Mouse (Mus musculus) CH12.LX (cell line): ENCODE measurements around the gene H2-Eb2. TPM values are rescaled to one million over a fixed set of nuclear protein-coding genes. Genes with fewer than 3 reads are reported as not detected.

Experiments used
- DNase-seq: peaks from one replicate; pipeline ENCODE4 v3.0.0-alpha.2; 2013; ENCODE audit errors: extremely low read depth
- H3K27ac ChIP-seq: 2 replicates; pipeline ENCODE4 v1.5.1; 2012; ENCODE audit warnings: low read depth, mild to moderate bottlenecking, control low read depth, moderate library complexity; ENCODE audit not compliant: insufficient read depth
- H3K27me3 ChIP-seq: replicated peaks from 2 replicates; pipeline ENCODE3; 2012; ENCODE audit warnings: inconsistent platforms
- H3K36me3 ChIP-seq, 2 experiments: replicated peaks in 1 of 2; 2 replicates each; pipeline versions ENCODE3 to v1.6.1; 2012; ENCODE audit warnings: inconsistent platforms in 1 of 2, low read length in 1 of 2, mild to moderate bottlenecking in 1 of 2, mixed read lengths in 1 of 2, moderate library complexity in 1 of 2; ENCODE audit not compliant: control insufficient read depth in 1 of 2, insufficient read depth in 1 of 2
- H3K4me1 ChIP-seq, 2 experiments: 2 replicates each; pipeline ENCODE4 v1.6.1; 2012; ENCODE audit warnings: inconsistent platforms in 1 of 2, moderate library complexity in 1 of 2; ENCODE audit not compliant: insufficient read depth in 2 of 2, control insufficient read depth in 1 of 2
- H3K4me2 ChIP-seq: 2 replicates; pipeline ENCODE4 v1.6.1; 2012; ENCODE audit warnings: low read depth, mild to moderate bottlenecking, control low read depth; ENCODE audit not compliant: poor library complexity, insufficient read depth, severe bottlenecking
- H3K4me3 ChIP-seq, 3 experiments: fragments of 150-350 bp in 1 of 3; sonication (generic) in 1 of 3; replicated peaks in 1 of 3; 2 replicates each; pipeline versions ENCODE3 to v1.5.1; 2011 to 2012; ENCODE audit warnings: low read depth in 2 of 3, low read length in 2 of 3, mild to moderate bottlenecking in 2 of 3, moderate library complexity in 2 of 3, control low read depth in 1 of 3, improper control_type of control experiment in 1 of 3, inconsistent platforms in 1 of 3, mixed read lengths in 1 of 3; ENCODE audit not compliant: poor library complexity in 1 of 3
- H3K79me2 ChIP-seq: replicated peaks from 2 replicates; pipeline ENCODE4 v1.6.1; 2012; ENCODE audit warnings: mild to moderate bottlenecking, moderate library complexity; ENCODE audit not compliant: control insufficient read depth, poor library complexity, insufficient read depth, severe bottlenecking; ENCODE audit errors: extremely low read depth
- H3K9ac ChIP-seq: 2 replicates; pipeline ENCODE4 v1.6.1; 2012; ENCODE audit warnings: low read depth, mild to moderate bottlenecking, control low read depth, moderate library complexity; ENCODE audit not compliant: insufficient read depth
- H3K9me3 ChIP-seq: replicated peaks from 2 replicates; pipeline ENCODE3; 2012; ENCODE audit warnings: low read length, inconsistent platforms, mixed read lengths
- BHLHE40 ChIP-seq: IDR thresholded peaks from 2 replicates; pipeline ENCODE4 v1.6.1; 2011; ENCODE audit warnings: mild to moderate bottlenecking, low read depth, low read length, improper control_type of control experiment
- CHD1 ChIP-seq: IDR thresholded peaks from 2 replicates; pipeline ENCODE4 v1.6.1; 2012; ENCODE audit warnings: low read depth, low read length, improper control_type of control experiment, inconsistent platforms
- CTCF ChIP-seq, 2 experiments: IDR thresholded peaks in 1 of 2; conservative IDR thresholded peaks in 1 of 2; 2 replicates each; pipeline ENCODE4 v1.5.1; 2011 to 2012; ENCODE audit warnings: low read depth in 2 of 2, low read length in 2 of 2, improper control_type of control experiment in 1 of 2, inconsistent platforms in 1 of 2, mild to moderate bottlenecking in 1 of 2, moderate library complexity in 1 of 2
- ELF1 ChIP-seq: IDR thresholded peaks from 2 replicates; pipeline ENCODE4 v1.6.1; 2014; ENCODE audit warnings: low read depth, mild to moderate bottlenecking, inconsistent platforms, low read length, improper control_type of control experiment
- EP300 ChIP-seq: IDR thresholded peaks from 2 replicates; pipeline ENCODE4 v1.6.1; 2011; ENCODE audit warnings: low read length, improper control_type of control experiment
- ETS1 ChIP-seq: conservative IDR thresholded peaks from 2 replicates; pipeline ENCODE4 v1.6.1; 2012; ENCODE audit warnings: low read depth, mild to moderate bottlenecking, inconsistent platforms, low read length, improper control_type of control experiment, moderate library complexity
- GABPA ChIP-seq: IDR thresholded peaks from 2 replicates; pipeline ENCODE4 v1.6.1; 2012; ENCODE audit warnings: low read depth, low read length, improper control_type of control experiment, inconsistent platforms; ENCODE audit not compliant: insufficient replicate concordance
- IRF4 ChIP-seq: IDR thresholded peaks from 2 replicates; pipeline ENCODE4 v1.6.1; 2014; ENCODE audit warnings: low read depth, mild to moderate bottlenecking, inconsistent platforms, low read length, improper control_type of control experiment
- JUN ChIP-seq: IDR thresholded peaks from 2 replicates; pipeline ENCODE4 v1.6.1; 2011; ENCODE audit warnings: low read depth, mild to moderate bottlenecking, low read length, improper control_type of control experiment, moderate library complexity; ENCODE audit not compliant: insufficient read depth
- JUND ChIP-seq: conservative IDR thresholded peaks from 2 replicates; pipeline ENCODE4 v1.6.1; 2011; ENCODE audit warnings: low read depth, low read length, improper control_type of control experiment
- MAFK ChIP-seq: IDR thresholded peaks from 2 replicates; pipeline ENCODE4 v1.6.1; 2011; ENCODE audit warnings: low read length, improper control_type of control experiment; ENCODE audit not compliant: insufficient replicate concordance
- MAX ChIP-seq: IDR thresholded peaks from 2 replicates; pipeline ENCODE4 v1.6.1; 2011; ENCODE audit warnings: low read length, improper control_type of control experiment
- MAZ ChIP-seq: IDR thresholded peaks from 2 replicates; pipeline ENCODE4 v1.6.1; 2012; ENCODE audit warnings: low read depth, mild to moderate bottlenecking, inconsistent platforms, low read length, improper control_type of control experiment, moderate library complexity
- MXI1 ChIP-seq: IDR thresholded peaks from 2 replicates; pipeline ENCODE4 v1.6.1; 2011; ENCODE audit warnings: mild to moderate bottlenecking, low read depth, low read length, improper control_type of control experiment
- MYC ChIP-seq: IDR thresholded peaks from 2 replicates; pipeline ENCODE4 v1.6.1; 2011; ENCODE audit warnings: low read depth, mild to moderate bottlenecking, improper control_type of control experiment, low read length
- NELFE ChIP-seq: IDR thresholded peaks from 2 replicates; pipeline ENCODE4 v1.6.1; 2011; ENCODE audit warnings: low read depth, low read length, improper control_type of control experiment
- NRF1 ChIP-seq: IDR thresholded peaks from 2 replicates; pipeline ENCODE4 v1.6.1; 2014; ENCODE audit warnings: low read depth, mild to moderate bottlenecking, inconsistent platforms, low read length, improper control_type of control experiment, moderate library complexity
- POLR2A ChIP-seq: IDR thresholded peaks from 2 replicates; pipeline ENCODE4 v1.6.1; 2011; ENCODE audit warnings: low read depth, mild to moderate bottlenecking, improper control_type of control experiment, low read length
- POLR2AphosphoS2 ChIP-seq: IDR thresholded peaks from 2 replicates; pipeline ENCODE4 v1.6.1; 2011; ENCODE audit warnings: low read depth, low read length, improper control_type of control experiment
- RAD21 ChIP-seq: IDR thresholded peaks from 2 replicates; pipeline ENCODE4 v1.6.1; 2011; ENCODE audit warnings: low read depth, mild to moderate bottlenecking, low read length, improper control_type of control experiment, moderate library complexity
- RCOR1 ChIP-seq: conservative IDR thresholded peaks from 2 replicates; pipeline ENCODE4 v1.6.1; 2012; ENCODE audit warnings: low read depth, mild to moderate bottlenecking, inconsistent platforms, low read length, improper control_type of control experiment
- SMC3 ChIP-seq: IDR thresholded peaks from 2 replicates; pipeline ENCODE4 v1.6.1; 2011; ENCODE audit warnings: low read depth, low read length, improper control_type of control experiment
- TBP ChIP-seq: conservative IDR thresholded peaks from 2 replicates; pipeline ENCODE4 v1.6.1; 2011; ENCODE audit warnings: low read depth, low read length, improper control_type of control experiment
- TCF12 ChIP-seq: IDR thresholded peaks from 2 replicates; pipeline ENCODE4 v1.6.1; 2014; ENCODE audit warnings: low read depth, mild to moderate bottlenecking, inconsistent platforms, low read length, improper control_type of control experiment
- UBTF ChIP-seq: IDR thresholded peaks from 2 replicates; pipeline ENCODE4 v1.6.1; 2012; ENCODE audit warnings: low read depth, mild to moderate bottlenecking, inconsistent platforms, low read length, improper control_type of control experiment, moderate library complexity
- USF1 ChIP-seq: IDR thresholded peaks from 2 replicates; pipeline ENCODE4 v1.6.1; 2014; ENCODE audit warnings: low read depth, mild to moderate bottlenecking, inconsistent platforms, low read length, improper control_type of control experiment
- USF2 ChIP-seq: conservative IDR thresholded peaks from 2 replicates; pipeline ENCODE4 v1.6.1; 2011; ENCODE audit warnings: low read depth, low read length, improper control_type of control experiment
- ZKSCAN1 ChIP-seq: IDR thresholded peaks from 2 replicates; pipeline ENCODE4 v1.6.1; 2012; ENCODE audit warnings: low read depth, inconsistent platforms, low read length, improper control_type of control experiment, borderline replicate concordance
- dilution Hi-C: fragments of 300-500 bp; cut with MboI; formaldehyde crosslinking; loops from 2 replicates; pipeline ENCODE4 v1.14.3; 2020; ENCODE audit warnings: low sequenced_read_pairs; ENCODE audit not compliant: extremely low pct_unique_long_range_greater_than_20kb, extremely low pct_ligation_motif_present
- in situ Hi-C: fragments of 300-500 bp; cut with MboI; formaldehyde crosslinking; loops from 3 replicates; pipeline ENCODE4 v1.14.3; 2019; ENCODE audit warnings: low sequenced_read_pairs, low pct_ligation_motif_present, low pct_unique_long_range_greater_than_20kb, mixed read lengths
- polyA plus RNA-seq: library from polyadenylated mRNA; unstranded; fragments of >175 nt; gene quantifications from 2 replicates; pipeline ENCODE4 v1.2.1, GENCODE M21; 2012; ENCODE audit warnings: low read depth; ENCODE audit not compliant: insufficient read length
- total RNA-seq, 2 experiments: library from RNA; depleted of rRNA; stranded (reverse); fragments of 300-350 nt in 1 of 2; fragments of >200 nt in 1 of 2; gene quantifications; 2 replicates each; pipeline ENCODE4 v1.2.3; 2012 to 2014

The H2-Eb2 gene
- total and polyA plus RNA-seq, 3 experiments, result 5.8 to 11.4 (median 10.9) TPM

- Histone ChIP-seq H3K4me3 (peak overlapping the region; percentile 52 to 76 (median 58)), H3K27me3 (no peaks in the 10 kb centered on the region), H3K79me2 (peaks cover 21% of the 10 kb centered on the region), H3K9ac (peak overlapping the region; percentile 47), H3K27ac (peak overlapping the region; percentile 65), H3K4me2 (peak overlapping the region; percentile 82), H3K4me1 (peaks cover 17 to 55% of the 10 kb centered on the region in 2 experiments), H3K9me3 (no peaks in the 10 kb centered on the region), H3K36me3 (peaks cover 22 to 51% of the 10 kb centered on the region in 2 experiments)
- DNase-seq, result no peak
- TF ChIP-seq UBTF, result no peak
- 0 out of 2 replicates have a peak, but pooled peaks have one; percentile 14 for TF ChIP-seq ELF1
- peak; percentile 67 for TF ChIP-seq TBP
- TF ChIP-seq TCF12, result 0 out of 2 replicates have a peak, but pooled peaks have one; percentile 20
- TF ChIP-seq POLR2A, result peak; percentile 56
- TF ChIP-seq NELFE, result 0 out of 2 replicates have a peak, but pooled peaks have one; percentile 35
- no peak for TF ChIP-seq RCOR1
- in situ Hi-C loops (loop anchor here (5.0 kb wide), 1 partner anchor 99 kb away; no protein-coding TSS in a partner anchor), dilution Hi-C loops (no loop called here)
Measured at GRCm38 (mm10) chr17:34346041-34346440, 20.6 kb downstream of the H2-Eb2 start.

GRCm38 (mm10) chr17:34347606-34348308, 22.3 kb downstream of the H2-Eb2 start:
- H3K79me2 ChIP-seq, result peaks cover 21% of the 10 kb centered on the region
- dilution Hi-C loops, result no loop called here
- H3K27me3 ChIP-seq, result no peaks in the 10 kb centered on the region
- 0 out of 2 replicates have a peak overlapping the region, but pooled peaks have one; percentile 7 for H3K9ac ChIP-seq
- H3K36me3 ChIP-seq, result peaks cover 13 to 34% of the 10 kb centered on the region in 2 experiments
- H3K4me3 ChIP-seq, result peak overlapping the region in 2 of 3 experiments; percentile 10 to 76
- peaks cover 10 to 38% of the 10 kb centered on the region in 2 experiments; a peak in 3 of 4 replicates for H3K4me1 ChIP-seq
- in situ Hi-C loops, result loop anchor here (5.0 kb wide), 1 partner anchor 100 kb away; no protein-coding TSS in a partner anchor
- peak overlapping the region; percentile 37 for H3K4me2 ChIP-seq
- H3K9me3 ChIP-seq, result peaks cover 5% of the 10 kb centered on the region
- peak overlapping the region; percentile 79 for H3K27ac ChIP-seq
- peak; percentile 99 for DNase-seq
- peak; percentile 17; the same call in 1 of the 2 replicates for TF ChIP-seq USF1
- peak; percentile 99 for TF ChIP-seq IRF4
- peak; percentile 66 for TF ChIP-seq JUND
- TF ChIP-seq NELFE, result no peak; the same call in 1 of the 2 replicates
- peak; percentile 32; the same call in 1 of the 2 replicates for TF ChIP-seq ZKSCAN1
- peak; percentile 67; the same call in 1 of the 2 replicates for TF ChIP-seq MAX
- TF ChIP-seq EP300, result peak; percentile 93
- peak; percentile 72; the same call in 1 of the 2 replicates for TF ChIP-seq MXI1
- TF ChIP-seq JUN, result peak; percentile 71
- TF ChIP-seq POLR2AphosphoS2, result no peak
- TF ChIP-seq CTCF (conservative IDR thresholded peaks at IDR 0.05 in 1 of 2, IDR thresholded peaks at IDR 0.05 in 1 of 2; ENCODE audit: low read depth in 2 of 2, low read length in 2 of 2), result no peak
- peak; percentile 96 for TF ChIP-seq ETS1
- TF ChIP-seq RAD21, result no peak; the same call in 1 of the 2 replicates
- no peak; the same call in 1 of the 2 replicates for TF ChIP-seq SMC3
- peak; percentile 51; the same call in 1 of the 2 replicates for TF ChIP-seq POLR2A
- TF ChIP-seq TBP, result peak; percentile 80; the same call in 1 of the 2 replicates
- peak; percentile 55 for TF ChIP-seq MYC
- peak; percentile 36; the same call in 1 of the 2 replicates for TF ChIP-seq ELF1
- TF ChIP-seq CHD1, result no peak
- 0 out of 2 replicates have a peak, but pooled peaks have one; percentile 29 for TF ChIP-seq MAZ
- TF ChIP-seq BHLHE40, result peak; percentile 91
- TF ChIP-seq NRF1, result peak; percentile 50; the same call in 1 of the 2 replicates
- TF ChIP-seq GABPA, result peak; percentile 20; the same call in 1 of the 2 replicates
- no peak; the same call in 1 of the 2 replicates for TF ChIP-seq USF2
- peak; percentile 29 for TF ChIP-seq TCF12
- TF ChIP-seq MAFK, result peak; percentile 51; the same call in 1 of the 2 replicates
